Mouse (Mus musculus) right cerebral cortex, postnatal 14 days (tissue): Measurements from ENCODE around the gene Ctnnbip1.
A peak's percentile ranks its signal among the peaks of the same experiment; 100 is the strongest.

ENCODE experiments used
- DNase-seq: peaks from one replicate; pipeline ENCODE4 v3.0.0; 2022

Gene Ctnnbip1

GRCm38 (mm10) chr4:149563941-149564361 is 45.9 kb downstream of the Ctnnbip1 start:
- DNase-seq = no peak

- DNase-seq = peak; percentile 77
These were observed 46.7 kb downstream of the Ctnnbip1 start for GRCm38 (mm10) chr4:149564452-149565407.

GRCm38 (mm10) chr4:149567432-149568026 is 49.5 kb downstream of the Ctnnbip1 start:
- no peak for DNase-seq

- no peak for DNase-seq
These were observed 50.6 kb downstream of the Ctnnbip1 start for GRCm38 (mm10) chr4:149568622-149569021.

- DNase-seq = no peak
These were observed 51.9 kb downstream of the Ctnnbip1 start for GRCm38 (mm10) chr4:149569781-149570497.

- DNase-seq = no peak
These were observed 52.4 kb downstream of the Ctnnbip1 start for GRCm38 (mm10) chr4:149570498-149570863.

GRCm38 (mm10) chr4:149571209-149571608 is 53.2 kb downstream of the Ctnnbip1 start:
- DNase-seq = no peak

- DNase-seq = no peak
These were observed 53.7 kb downstream of the Ctnnbip1 start for GRCm38 (mm10) chr4:149571651-149572149.

- no peak for DNase-seq
These were observed 54.4 kb downstream of the Ctnnbip1 start for GRCm38 (mm10) chr4:149572446-149572845.

- no peak for DNase-seq
These were observed 54.8 kb downstream of the Ctnnbip1 start for GRCm38 (mm10) chr4:149572851-149573250.

- DNase-seq = no peak
These were observed 56.4 kb downstream of the Ctnnbip1 start for GRCm38 (mm10) chr4:149574391-149574821.

GRCm38 (mm10) chr4:149576061-149576460 is 58.0 kb downstream of the Ctnnbip1 start:
- no peak for DNase-seq

- DNase-seq = no peak
These were observed 59.0 kb downstream of the Ctnnbip1 start for GRCm38 (mm10) chr4:149576993-149577548.

- DNase-seq = no peak
These were observed 60.1 kb downstream of the Ctnnbip1 start for GRCm38 (mm10) chr4:149578085-149578681.

GRCm38 (mm10) chr4:149578831-149579230 is 60.8 kb downstream of the Ctnnbip1 start:
- no peak for DNase-seq

GRCm38 (mm10) chr4:149585236-149585635 is 67.2 kb downstream of the Ctnnbip1 start:
- no peak for DNase-seq

- peak; percentile 77 for DNase-seq
These were observed 68.2 kb downstream of the Ctnnbip1 start, which contains the start of gene Clstn1 for GRCm38 (mm10) chr4:149586044-149586782. Gene Clstn1 (plus strand): TSS chr4:149586468.

GRCm38 (mm10) chr4:149586783-149587595 is 69.0 kb downstream of the Ctnnbip1 start:
- DNase-seq = peak; percentile 66

- peak; percentile 41 for DNase-seq
These were observed 69.6 kb downstream of the Ctnnbip1 start for GRCm38 (mm10) chr4:149587596-149588168.

GRCm38 (mm10) chr4:149590200-149590599 is 72.2 kb downstream of the Ctnnbip1 start:
- DNase-seq = no peak
